9 mouse cellular contexts compared by ENCODE assay signal in the genomic region with DNA sequence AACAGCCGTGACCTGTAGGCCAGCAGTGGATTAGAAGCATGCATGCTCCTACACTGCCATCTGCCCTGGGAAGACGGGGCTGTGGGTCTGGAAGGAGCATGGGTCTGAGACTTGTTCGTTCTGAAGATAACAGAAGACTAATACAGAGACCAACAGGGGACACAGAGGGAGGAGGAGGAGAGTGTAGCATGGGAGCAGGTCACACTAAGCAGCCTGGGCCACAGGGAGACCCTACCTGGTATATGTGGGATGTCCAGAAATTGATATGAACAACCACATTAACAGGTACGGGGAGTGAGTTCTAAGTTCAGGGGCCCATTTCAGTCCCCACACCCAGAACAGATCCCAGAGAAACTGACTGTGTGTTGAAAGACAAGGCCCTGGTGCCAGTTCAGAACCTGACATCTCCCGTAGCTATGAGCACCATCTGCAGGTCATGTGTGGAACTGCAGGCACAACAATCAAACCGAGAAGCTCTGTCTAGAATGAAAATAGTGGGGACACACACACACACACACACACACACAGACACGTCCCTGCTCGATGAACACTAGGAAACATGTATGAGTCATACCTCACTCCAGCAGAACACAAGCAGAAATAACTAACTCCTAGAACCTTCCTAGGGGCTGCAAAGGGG.
A peak's percentile ranks its signal among the peaks of the same experiment; 100 is the strongest.
DNase-seq lines count a peak whose midpoint lies in the region; ATAC-seq lines count a peak whose summit lies in the region.
"Had no signal": no experiment of that assay in that cellular context is flagged by ENCODE, and none has a peak within 500 bp of the region (broad histone marks: within the 10 kb centered on the region; RNA-seq: fewer than 3 reads in every experiment).

No protein-coding gene starts in this region.

- H3K27me3 ChIP-seq in kidney, embryonic 16.5 days (ENCODE audit: insufficient read depth, low read length): no peaks in the 10 kb centered on the region
- no peaks in the 10 kb centered on the region for H3K27me3 ChIP-seq in midbrain, embryonic 15.5 days (replicated peaks)
- H3K27me3 ChIP-seq: stomach, embryonic 15.5 days had no signal

- no peak for ATAC-seq in kidney, embryonic 16.5 days (ENCODE audit: low FRiP score, low TSS enrichment)
- peak; percentile 52 for ATAC-seq in midbrain, embryonic 15.5 days (replicated peaks)

- H3K4me3 ChIP-seq in kidney, embryonic 16.5 days (ENCODE audit: low read length): no peak overlapping the region
- H3K4me3 ChIP-seq in midbrain, embryonic 15.5 days: no peak overlapping the region
- H3K4me3 ChIP-seq: stomach, embryonic 15.5 days had no signal

- intact Hi-C loops in heart, postnatal 14 days (cut with DNase I): loop anchor here (1.0 kb wide), 1 partner anchor 338 kb away; no protein-coding TSS in a partner anchor

- H3K36me3 ChIP-seq in kidney, embryonic 16.5 days (ENCODE audit: insufficient read depth, low read length): no peaks in the 10 kb centered on the region
- H3K36me3 ChIP-seq in midbrain, embryonic 15.5 days (replicated peaks): peaks cover 3% of the 10 kb centered on the region; the same call in 1 of the 2 replicates
- H3K36me3 ChIP-seq: stomach, embryonic 15.5 days had no signal

- H3K9ac ChIP-seq in kidney, embryonic 16.5 days (replicated peaks; ENCODE audit: low read length): no peak overlapping the region
- no peak overlapping the region for H3K9ac ChIP-seq in midbrain, embryonic 15.5 days
- H3K9ac ChIP-seq: stomach, embryonic 15.5 days had no signal

- H3K4me1 ChIP-seq in kidney, embryonic 16.5 days (ENCODE audit: insufficient read depth, low read length): no peaks in the 10 kb centered on the region
- peaks cover 4% of the 10 kb centered on the region; the same call in 1 of the 2 replicates for H3K4me1 ChIP-seq in midbrain, embryonic 15.5 days
- H3K4me1 ChIP-seq: stomach, embryonic 15.5 days had no signal

- H3K9me3 ChIP-seq in kidney, embryonic 16.5 days (ENCODE audit: low read length): no peaks in the 10 kb centered on the region
- no peaks in the 10 kb centered on the region for H3K9me3 ChIP-seq in midbrain, embryonic 15.5 days
- H3K9me3 ChIP-seq: stomach, embryonic 15.5 days had no signal

- peak; percentile 31 to 67 for DNase-seq in kidney, adult 8-10 months
- peak; percentile 55 for DNase-seq in adrenal gland, postnatal 25 days
- DNase-seq in embryo, embryonic 9.5 days (ENCODE audit: extremely low spot score): peak; percentile 66
- DNase-seq in heart, postnatal 14 days: peak; percentile 53 to 77
- DNase-seq in left cerebral cortex, adult 9 months (ENCODE audit: low spot score in 2 of 2): peak; percentile 64 to 85
- DNase-seq in telencephalon, adult 2 months (ENCODE audit: low read depth, low spot score): peak; percentile 56

- 34% methylated on average over 8 of the region's 8 CpGs for WGBS in kidney, embryonic 16.5 days
- WGBS in midbrain, embryonic 15.5 days: 37% methylated on average over 8 of the region's 8 CpGs

- no peak overlapping the region for H3K4me2 ChIP-seq in kidney, embryonic 16.5 days (replicated peaks; ENCODE audit: low read depth, low read length)
- no peak overlapping the region for H3K4me2 ChIP-seq in midbrain, embryonic 15.5 days
- H3K4me2 ChIP-seq: stomach, embryonic 15.5 days had no signal

- H3K27ac ChIP-seq in kidney, embryonic 16.5 days (ENCODE audit: low read length): no peak overlapping the region
- H3K27ac ChIP-seq in midbrain, embryonic 15.5 days: peak overlapping the region; percentile 39; the same call in 1 of the 2 replicates
- H3K27ac ChIP-seq: stomach, embryonic 15.5 days had no signal
